Mouse (Mus musculus): ENCODE data around the gene Taf1d.

DNA sequence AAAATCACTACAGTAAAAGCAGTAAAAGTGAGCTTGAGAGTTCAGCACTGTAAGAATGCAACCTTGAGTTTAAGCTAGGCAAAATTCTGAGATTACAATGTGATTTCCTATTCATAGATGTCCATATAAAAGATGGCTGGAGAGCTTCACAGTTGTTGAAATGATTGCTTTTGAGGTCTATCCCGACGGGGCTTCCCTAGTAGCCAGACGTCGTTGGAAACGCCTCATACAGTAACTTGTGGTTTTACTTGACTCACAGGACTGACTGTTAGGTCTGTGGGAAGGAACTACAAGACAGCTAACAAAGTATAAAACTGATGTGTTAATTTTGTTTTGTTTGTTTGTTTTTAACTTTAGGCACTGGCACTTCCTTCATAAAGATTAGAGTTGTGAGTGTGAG is 7.6 kb downstream of the Taf1d start:
- TF ChIP-seq CTCF (IDR thresholded peaks at IDR 0.05; ENCODE audit: low read depth) = no peak
- no peak for TF ChIP-seq EP300 (IDR thresholded peaks at IDR 0.05; ENCODE audit: low read depth)

Data from liver, embryonic 14.5 days (tissue).